Mouse (Mus musculus): ENCODE results near the gene Camsap3. TPM values are rescaled to one million over a fixed set of nuclear protein-coding genes. Genes with fewer than 3 reads are reported as not detected.
"Not testable (repeated sequence)": the region's sequence is repeated elsewhere in the genome, so short reads cannot be mapped to it uniquely, and the experiment has no call there.

The Camsap3 gene
- total RNA-seq (2021), result under 1 TPM; 0.47 to 0.67 TPM

- no peak for DNase-seq (ENCODE audit: low spot score)
- intact Hi-C loops (cut with DNase I), result no loop called here
These were observed at the start of gene Camsap3 for GRCm38 (mm10) chr8:3586993-3587390. Camsap3 (plus strand) TSS chr8:3587293.

- DNase-seq (ENCODE audit: low spot score), result no peak
- intact Hi-C loops (cut with DNase I), result no loop called here
These were observed 49.4 kb upstream of the Camsap3 start for GRCm38 (mm10) chr8:3537666-3538065.

GRCm38 (mm10) chr8:3539146-3539545, 47.9 kb upstream of the Camsap3 start:
- intact Hi-C loops (cut with DNase I), result no loop called here
- no peak for DNase-seq (ENCODE audit: low spot score)

GRCm38 (mm10) chr8:3540076-3540475, 47.0 kb upstream of the Camsap3 start:
- no peak for DNase-seq (ENCODE audit: low spot score)
- intact Hi-C loops (cut with DNase I), result no loop called here

DNA sequence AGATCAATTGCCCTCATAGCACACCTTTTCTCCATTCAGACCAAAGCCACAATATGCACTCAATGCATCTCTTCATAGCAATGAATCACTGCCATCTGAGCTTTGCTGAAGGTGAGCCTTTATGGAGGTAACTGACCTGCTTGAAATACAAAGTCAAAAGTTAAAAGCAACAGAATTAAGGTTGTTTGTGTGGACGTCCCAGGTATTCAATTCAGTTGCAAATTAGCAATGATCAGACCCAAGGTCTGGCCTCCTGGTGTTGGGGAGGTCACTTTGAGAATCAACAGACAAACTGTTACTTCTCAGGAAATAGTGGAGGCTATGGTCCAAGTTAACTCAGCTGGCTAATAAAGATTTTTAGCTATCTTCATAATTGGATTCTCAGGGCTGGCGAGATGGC, 40.6 kb upstream of the Camsap3 start:
- DNase-seq (ENCODE audit: low spot score), result no peak
- intact Hi-C loops (cut with DNase I), result no loop called here

- intact Hi-C loops (cut with DNase I), result no loop called here
- DNase-seq (ENCODE audit: low spot score), result no peak
These were observed 34.9 kb upstream of the Camsap3 start for GRCm38 (mm10) chr8:3552240-3552639.

DNA sequence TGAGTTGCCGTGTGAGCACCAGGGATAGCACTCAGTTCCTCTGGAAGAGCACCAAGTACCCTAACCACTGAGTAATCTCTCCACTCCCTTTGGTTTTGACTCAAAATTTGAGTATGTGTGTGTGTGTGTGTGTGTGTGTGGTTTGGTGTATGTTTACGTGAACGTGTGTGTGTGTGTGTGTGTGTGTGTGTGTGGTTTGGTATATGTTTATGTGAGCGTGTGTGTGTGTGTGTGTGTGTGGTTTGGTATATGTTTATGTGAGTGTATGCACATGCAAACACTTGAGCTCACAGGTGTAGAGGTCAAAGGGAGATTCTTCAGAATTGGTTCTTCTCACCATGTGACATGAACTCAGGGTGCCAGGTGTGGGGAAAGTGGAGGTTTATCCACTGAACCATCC, 31.0 kb upstream of the Camsap3 start:
- no peak for DNase-seq (ENCODE audit: low spot score)
- intact Hi-C loops (cut with DNase I), result no loop called here

DNA sequence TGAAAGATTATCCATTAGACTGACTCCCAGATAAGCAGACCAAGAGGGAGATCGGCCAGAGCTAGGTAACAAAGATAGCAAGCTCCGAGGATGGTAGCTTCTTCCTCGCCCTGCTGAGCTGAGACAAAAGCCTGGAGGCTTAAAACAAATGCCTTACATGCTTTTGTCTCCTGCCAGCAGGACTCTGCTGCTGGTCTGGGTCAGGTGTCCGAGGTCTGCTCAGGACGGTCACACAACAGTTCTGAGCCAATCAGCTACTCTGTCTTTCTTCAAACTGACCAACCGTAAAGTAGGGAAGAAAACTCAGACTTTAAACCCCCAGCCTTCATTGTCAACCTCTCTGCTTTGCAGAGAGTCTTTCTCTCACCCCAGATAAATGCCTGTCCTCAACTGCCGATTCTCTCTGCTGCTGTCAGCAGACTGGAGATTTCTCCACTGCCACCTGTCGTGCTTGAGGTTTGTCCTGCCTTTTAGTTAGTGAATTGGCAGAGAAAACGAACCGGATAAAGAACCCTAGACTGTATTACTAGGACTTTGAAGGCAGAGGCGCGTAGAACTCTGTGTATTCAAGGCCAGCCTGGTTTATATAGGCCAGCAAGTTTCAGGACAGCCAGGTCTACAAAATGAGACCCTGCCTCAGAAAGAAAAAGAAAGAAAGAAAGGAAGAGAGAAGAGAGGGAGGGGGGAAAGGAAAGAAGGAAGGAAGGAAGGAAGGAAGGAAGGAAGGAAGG, 19.3 kb upstream of the Camsap3 start, which contains the start of gene C330021F23Rik:
TSS of gene C330021F23Rik (plus strand) at position 350 of the 731 bp plus-strand sequence.
- intact Hi-C loops (cut with DNase I), result no loop called here
- DNase-seq (ENCODE audit: low spot score), result no peak

DNA sequence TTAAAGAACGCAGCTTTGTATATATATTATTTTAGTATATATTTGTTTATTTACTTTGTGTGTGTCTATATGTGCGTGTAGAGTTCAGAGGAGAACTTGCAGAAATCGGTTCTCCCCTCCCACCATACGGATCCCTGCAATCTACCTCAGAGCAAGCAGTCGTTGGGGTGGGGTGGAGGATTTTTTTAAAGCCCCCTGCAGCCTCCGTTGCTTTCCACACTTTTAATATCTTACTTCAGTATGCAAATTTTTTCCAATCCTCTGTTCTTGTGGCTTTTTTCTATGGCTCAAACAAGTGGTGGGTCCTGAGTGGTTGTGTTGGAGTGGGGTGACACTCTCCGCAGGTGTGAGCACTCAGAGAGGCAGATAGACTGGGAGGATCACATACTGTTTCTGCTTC, 18.7 kb upstream of the Camsap3 start:
- intact Hi-C loops (cut with DNase I), result no loop called here
- DNase-seq (ENCODE audit: low spot score), result no peak

DNA sequence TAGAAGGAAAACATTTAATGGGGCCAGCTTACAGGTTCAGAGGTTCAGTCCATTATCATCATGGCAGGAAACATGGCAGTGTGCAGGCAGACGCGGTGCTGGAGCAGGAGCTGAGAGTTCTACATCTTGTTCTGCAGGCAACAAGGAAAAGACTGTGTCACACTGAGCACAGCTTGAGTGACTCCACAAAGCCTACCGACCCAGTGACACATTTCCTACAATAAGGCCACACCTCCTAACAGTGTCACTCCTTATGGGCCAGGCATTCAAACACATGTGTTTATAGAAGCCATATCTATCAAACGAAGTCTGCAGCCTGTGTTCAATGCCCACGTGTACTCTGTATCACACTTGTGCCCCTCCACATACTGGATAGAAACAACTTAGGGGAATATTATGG, 17.3 kb upstream of the Camsap3 start:
- DNase-seq (ENCODE audit: low spot score), result no peak
- intact Hi-C loops (cut with DNase I), result no loop called here

- no peak for DNase-seq (ENCODE audit: low spot score)
- intact Hi-C loops (cut with DNase I), result no loop called here
These were observed 12.5 kb upstream of the Camsap3 start for GRCm38 (mm10) chr8:3574546-3574945.

DNA sequence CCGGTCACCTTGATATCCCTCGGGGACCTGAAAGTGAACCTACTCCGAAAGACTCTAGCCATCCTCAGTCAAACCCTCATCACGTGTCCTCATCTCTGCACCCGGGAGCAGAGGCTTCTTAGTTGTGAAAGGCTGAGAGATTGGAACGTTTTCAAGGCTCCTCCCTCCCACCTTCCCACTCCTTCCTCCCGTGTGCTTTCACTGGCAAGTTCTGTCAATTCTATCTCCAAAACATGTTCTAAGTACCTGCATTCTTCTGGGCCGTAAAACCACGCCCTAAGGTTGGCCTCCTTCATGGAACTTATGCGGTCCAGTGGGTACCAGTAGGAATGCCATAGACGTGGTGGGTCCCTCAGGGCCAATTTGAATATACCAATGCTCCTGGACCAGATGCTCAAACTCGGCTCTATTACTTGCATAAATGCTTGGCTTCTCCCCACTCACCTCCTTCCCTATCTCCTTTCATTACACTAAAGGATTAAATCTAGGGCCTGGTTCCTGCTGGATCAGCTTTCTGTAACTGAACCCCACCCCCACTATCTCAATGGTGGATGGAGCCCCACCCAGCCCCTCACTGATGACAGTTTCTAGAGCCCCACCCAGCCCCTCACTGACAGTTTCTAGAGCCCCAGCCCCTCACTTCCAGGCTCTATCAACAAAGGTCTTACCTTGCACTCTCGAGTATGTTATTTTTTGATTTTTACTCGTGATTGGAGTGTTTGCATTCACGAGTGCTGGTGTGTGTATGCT, 10.7 kb upstream of the Camsap3 start:
- intact Hi-C loops (cut with DNase I), result no loop called here
- no peak for DNase-seq (ENCODE audit: low spot score)

- no peak for DNase-seq (ENCODE audit: low spot score)
- intact Hi-C loops (cut with DNase I), result no loop called here
These were observed 7.4 kb upstream of the Camsap3 start for GRCm38 (mm10) chr8:3579390-3580364.

DNA sequence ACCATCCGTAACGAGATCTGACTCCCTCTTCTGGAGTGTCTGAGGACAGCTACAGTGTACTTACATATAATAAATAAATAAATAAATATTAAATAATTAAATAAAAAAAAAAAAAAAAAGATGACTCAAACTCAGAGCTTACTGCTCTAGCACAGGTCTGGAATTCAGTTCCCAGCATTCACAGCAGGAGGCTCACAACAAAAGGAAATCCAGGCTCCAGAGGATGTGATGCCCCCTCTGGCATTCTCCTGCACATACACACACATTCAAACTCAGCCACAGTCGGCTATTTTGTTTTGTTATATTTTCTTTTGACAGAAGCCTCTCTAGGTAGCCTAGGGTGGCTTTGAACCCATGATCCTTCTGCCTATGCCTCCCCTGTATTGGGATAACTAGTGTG, 5.1 kb upstream of the Camsap3 start:
- DNase-seq (ENCODE audit: low spot score); intact Hi-C loops (cut with DNase I): not testable (repeated sequence)

- intact Hi-C loops (cut with DNase I), result no loop called here
- no peak for DNase-seq (ENCODE audit: low spot score)
These were observed 641 bp upstream of the Camsap3 start for GRCm38 (mm10) chr8:3586452-3586851.

- no peak for DNase-seq (ENCODE audit: low spot score)
- intact Hi-C loops (cut with DNase I), result no loop called here
These were observed 531 bp downstream of the Camsap3 start for GRCm38 (mm10) chr8:3587391-3588257.

DNA sequence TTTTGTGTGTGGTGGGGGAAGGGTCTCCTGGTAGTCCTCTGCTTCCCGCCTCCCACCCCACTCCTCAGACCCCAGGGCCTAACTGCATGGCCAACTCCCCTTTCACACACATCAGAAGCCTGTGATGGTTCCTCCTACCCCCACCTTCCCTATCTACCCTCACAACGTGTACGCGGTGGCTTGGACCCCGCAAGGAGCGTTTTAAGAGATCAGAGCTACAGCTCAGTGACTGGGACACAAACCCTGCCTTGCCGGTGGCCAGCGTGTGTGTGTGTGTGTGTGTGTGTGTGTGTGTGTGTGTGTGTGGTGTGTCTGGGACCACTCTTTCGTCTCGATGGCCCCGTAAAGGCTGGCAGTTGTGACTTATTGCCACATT, 1.2 kb downstream of the Camsap3 start:
- intact Hi-C loops (cut with DNase I), result no loop called here
- DNase-seq (ENCODE audit: low spot score), result no peak

DNA sequence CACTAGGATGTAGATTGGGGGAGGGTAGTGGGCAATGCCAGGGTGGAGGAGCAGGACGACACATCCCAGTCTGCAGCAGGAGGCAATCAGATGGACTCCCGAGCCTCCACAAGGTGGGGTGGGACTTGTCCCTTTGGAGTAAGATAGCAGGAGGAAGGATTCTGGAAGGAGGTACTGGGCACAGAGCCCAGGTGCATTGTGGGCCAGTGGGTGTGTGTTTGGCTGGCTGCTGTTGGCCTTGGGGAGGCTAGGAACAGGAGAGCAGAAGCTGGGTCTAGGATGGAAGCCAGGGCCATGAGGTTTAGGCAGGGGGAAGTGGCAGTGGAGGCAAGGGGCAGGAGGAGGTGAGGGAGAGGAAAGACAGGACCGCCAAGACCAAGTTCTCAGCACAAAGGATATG, 6.4 kb downstream of the Camsap3 start:
- intact Hi-C loops (cut with DNase I), result no loop called here
- no peak for DNase-seq (ENCODE audit: low spot score)

GRCm38 (mm10) chr8:3594466-3594865, 7.4 kb downstream of the Camsap3 start:
- DNase-seq (ENCODE audit: low spot score), result no peak
- intact Hi-C loops (cut with DNase I), result no loop called here

Measured in heart, postnatal 25 days (tissue).